Mouse (Mus musculus) c-Kit-negative CD71-positive TER-119-positive erythroid progenitor cells, embryonic 14.5 days (primary cell): ENCODE measurements around the gene Iqce.

ENCODE experiments used
- DNase-seq: peaks from one replicate; pipeline ENCODE4 v3.0.0-alpha.2; 2013; ENCODE audit warnings: low read depth, low spot score

The Iqce gene

GRCm38 (mm10) chr5:140639871-140640270 is 62.3 kb downstream of the Iqce start:
- no peak for DNase-seq

- no peak for DNase-seq
Measured at GRCm38 (mm10) chr5:140639312-140639711, 62.9 kb downstream of the Iqce start.

- DNase-seq, result no peak
Measured at GRCm38 (mm10) chr5:140638484-140638883, 63.7 kb downstream of the Iqce start.

- no peak for DNase-seq
Measured at GRCm38 (mm10) chr5:140637989-140638388, 64.2 kb downstream of the Iqce start.

DNA sequence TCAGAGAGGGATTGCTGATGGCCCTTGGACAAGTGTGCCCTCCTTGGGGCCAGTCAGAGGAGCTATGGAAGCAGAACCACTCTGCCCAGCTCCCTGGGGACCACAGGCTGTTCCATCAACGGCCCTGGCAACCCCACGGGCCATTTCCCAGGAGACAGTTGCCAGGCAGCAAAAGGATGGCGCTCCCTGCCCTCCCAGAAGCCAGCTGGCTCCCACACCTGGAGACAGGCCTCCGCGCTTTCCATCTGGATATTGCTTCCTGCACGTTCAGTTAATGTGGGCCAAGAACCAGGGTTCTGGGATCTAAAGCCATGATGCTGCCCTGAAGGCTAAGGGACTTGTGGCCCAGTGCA is 65.1 kb downstream of the Iqce start:
- no peak for DNase-seq

DNA sequence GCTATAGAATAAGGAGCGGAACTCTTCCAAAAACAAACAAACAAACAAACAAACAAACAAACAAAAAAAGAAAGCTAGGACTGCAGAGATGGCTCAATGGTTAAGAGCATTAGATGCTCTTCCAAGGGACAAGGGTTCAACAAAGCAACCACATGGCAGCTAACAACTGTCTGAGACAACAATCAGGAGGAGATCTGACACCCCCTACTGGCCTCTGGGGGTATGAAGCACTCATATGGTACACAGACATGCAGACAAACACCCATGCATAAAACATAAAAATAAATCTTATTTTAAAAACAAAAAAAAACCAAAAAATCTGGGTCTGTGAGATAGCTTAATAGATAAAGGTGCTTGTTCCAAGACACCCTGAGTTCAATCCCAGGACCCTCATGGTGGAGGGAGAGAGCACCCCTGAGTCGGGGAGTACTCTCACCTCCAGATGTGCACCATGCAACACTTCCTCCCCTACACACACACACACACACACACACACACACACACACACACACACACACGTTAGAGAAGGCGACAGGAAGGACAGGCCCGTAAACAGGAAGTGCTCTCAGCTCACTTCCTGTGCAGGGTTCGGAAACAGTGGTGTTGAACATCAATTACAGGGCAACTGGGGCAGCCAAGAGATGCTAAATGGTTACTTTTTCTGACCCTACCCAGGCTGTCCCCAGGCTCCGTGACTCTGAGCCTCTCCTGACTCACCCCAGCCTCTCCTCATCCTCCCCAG is 65.7 kb downstream of the Iqce start:
- no peak for DNase-seq

DNA sequence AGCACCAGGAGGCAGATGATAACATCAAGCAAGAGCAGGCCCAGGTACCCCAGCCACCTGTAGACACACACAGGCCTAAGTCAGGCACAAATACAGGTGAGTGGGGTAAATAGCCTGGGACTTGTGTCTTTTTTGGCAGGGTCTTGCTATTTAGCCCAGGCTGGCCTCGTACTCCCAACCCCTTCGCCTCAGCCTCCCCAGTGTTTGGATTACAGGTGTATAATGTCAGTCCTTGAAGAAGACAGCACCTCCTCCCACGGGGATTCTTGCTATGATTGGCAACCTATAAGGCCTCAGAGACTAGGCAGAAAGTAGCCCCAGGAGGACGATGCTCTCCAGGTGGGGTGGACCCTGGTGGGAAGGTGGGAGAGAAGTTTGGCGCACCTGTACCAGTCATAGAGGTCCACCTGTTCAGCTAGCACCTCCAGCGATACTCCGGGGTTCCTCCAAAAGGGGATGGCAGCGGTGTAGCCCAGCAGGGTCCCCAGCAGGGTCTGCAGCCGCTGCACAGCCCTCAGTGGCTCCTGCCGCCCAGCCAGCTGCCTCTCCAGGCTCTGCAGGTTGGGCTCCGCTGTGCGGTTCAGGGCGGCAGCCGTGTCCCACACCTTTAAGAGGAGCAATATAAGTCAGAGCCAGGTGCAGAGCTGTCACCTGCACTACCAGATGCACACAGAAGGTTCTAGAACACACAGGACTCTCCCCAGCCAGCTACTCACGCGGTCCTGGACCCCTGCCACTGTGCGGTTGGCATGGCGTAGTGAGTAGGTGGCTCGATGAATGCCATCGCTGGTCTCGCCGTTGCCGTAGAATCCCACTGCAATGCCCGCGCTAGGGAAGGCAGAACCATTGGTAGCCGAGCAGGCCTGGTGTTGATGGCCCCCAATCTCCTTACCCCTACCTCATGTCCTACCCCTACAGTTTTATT is 67.1 kb downstream of the Iqce start:
- no peak for DNase-seq

GRCm38 (mm10) chr5:140633432-140633831 is 68.7 kb downstream of the Iqce start:
- no peak for DNase-seq

DNA sequence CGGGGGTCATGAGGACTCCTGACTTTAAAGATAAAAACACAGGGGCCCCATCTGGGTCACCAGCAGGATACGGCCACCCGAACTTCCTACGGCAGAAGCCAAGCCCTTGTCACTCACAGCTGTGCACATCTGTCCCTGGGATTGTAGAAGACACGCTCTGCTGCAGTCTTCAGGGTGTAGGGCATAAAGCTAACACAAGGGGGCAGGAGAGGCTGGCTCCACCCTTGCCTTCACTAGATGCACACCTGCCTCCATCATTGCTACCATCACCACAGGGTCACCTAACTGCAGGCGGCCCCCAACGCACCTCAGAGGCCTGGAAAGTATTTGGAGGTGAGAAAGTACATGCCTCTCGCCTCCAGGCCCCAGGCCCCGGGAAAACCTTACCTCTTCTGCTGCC is 73.2 kb downstream of the Iqce start:
- DNase-seq, result no peak

GRCm38 (mm10) chr5:140627580-140627979 is 74.6 kb downstream of the Iqce start:
- DNase-seq, result no peak

GRCm38 (mm10) chr5:140624961-140625360 is 77.2 kb downstream of the Iqce start:
- DNase-seq, result no peak

DNA sequence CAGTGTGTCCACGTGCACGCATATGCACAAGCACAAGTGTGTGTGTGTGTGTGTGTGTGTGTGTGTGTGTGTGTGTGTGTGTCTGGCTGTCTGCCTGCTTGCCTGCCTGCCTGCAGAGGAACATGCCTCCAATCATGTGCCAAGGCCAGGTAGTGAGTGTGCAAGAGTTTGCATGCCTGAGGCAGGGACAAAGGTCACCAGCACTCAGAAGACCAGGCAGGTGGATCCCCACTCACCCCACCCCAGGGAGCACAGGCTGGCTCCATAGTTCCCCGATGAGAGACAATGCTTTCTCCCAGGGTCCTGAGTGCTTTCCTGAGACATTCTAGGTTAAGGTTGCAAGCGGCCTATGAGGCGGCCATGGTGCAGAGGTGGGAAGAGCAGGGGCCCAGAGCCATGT is 77.9 kb downstream of the Iqce start:
- DNase-seq, result no peak

GRCm38 (mm10) chr5:140623791-140624190 is 78.4 kb downstream of the Iqce start:
- DNase-seq, result no peak

DNA sequence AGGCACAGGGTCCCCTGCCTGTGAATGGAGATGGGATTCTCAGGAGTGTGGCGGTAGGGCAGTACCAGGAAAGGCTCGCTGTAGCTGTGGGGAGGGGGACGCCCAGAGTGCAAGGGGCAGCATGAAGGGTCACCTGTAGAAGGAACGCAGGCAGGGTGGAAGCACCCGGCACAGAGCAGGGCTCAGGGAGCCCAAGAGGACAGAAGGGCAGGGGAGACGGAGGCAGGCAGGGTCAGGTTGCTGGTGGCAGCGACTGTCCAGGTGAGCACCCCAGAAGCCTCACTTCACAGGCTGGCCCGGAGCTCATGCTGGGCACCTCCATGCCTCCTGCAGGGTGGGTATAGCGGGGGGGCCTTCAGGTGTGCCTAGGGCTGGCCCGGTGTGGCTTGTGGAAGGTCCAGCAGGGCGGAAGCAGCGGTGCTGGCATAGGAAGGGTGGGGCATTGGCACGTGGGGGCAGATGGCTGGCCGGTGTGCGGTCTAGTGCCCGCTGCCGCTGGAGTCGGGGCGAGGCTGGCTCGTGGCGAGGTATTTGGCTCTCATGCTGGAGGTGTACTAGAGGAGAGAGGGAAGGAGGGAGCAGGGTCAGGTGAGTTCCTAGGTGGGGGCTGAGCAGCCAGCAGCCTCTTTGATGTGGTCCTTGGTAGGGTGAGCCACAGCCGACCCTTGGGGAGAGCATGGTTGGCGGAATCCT is 79.1 kb downstream of the Iqce start:
- DNase-seq, result no peak

- DNase-seq, result no peak
Measured at GRCm38 (mm10) chr5:140621517-140621916, 80.7 kb downstream of the Iqce start.

GRCm38 (mm10) chr5:140621092-140621491 is 81.1 kb downstream of the Iqce start:
- no peak for DNase-seq

DNA sequence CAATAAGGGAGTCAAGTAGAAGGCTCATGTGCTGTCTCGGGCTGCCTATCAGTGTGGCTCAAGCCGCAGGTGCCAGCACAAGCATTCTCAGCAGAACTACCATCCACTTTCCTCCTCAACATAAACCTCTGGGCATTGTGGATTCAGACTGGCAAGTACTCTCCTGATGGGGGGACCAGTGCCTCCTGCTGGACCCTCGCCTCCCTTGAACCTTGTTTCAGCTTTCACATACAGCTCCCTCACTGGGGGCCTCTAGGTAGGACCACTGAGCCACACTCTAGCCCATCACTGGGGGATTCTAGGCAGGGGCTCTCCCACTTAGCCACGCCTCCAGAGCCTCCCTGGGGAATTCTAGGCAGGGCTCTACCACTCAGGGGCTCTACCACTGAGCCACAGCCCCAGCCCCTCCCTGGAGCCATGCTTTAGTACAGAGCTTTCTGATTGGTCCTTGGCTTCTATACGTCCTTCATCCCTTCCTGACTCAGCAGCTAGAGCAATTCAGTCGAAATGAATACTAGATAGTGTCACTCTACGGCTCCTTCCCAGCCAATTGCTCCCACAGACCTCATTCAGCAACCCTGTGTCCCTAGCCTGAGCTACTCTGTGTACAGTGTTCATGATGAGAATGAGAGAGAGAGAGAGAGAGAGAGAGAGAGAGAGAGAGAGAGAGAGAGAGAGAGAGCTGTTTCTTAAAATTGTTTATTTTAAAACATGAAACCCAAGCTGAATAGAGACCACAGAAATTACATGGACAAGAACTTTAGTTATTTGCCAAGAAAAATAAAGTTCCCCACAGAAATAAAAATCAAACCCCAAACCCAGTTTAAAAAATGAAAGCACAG is 82.1 kb downstream of the Iqce start:
- DNase-seq, result no peak

DNA sequence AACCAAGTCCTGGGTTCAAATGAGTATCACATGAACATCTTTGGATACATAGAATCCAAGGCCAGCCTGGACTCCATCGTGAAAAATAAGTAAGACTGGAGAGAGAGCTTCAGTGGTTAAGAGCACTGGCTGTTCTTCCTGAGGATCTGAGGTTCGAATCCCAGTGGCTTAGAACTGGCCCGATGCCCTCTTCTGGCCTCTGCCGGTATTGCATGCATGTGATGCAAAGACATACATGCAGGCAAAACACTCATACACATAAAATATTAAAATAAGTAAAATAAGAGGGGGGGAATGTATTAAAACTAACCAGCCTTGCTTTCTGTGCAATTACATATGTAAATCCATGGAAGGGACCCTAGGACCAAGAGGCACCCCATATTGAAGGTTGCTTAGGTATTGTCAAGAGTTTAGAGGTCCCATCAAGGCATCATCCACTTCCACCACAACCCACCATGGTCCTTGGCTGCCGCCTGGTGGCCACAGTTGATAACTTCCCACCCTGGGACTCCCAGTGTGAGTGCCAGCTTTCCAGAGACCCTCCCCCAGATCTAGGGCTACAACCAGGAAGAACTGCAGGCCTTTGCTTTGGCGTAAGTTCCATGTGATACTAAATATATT is 82.9 kb downstream of the Iqce start:
- peak; percentile 69 for DNase-seq

DNA sequence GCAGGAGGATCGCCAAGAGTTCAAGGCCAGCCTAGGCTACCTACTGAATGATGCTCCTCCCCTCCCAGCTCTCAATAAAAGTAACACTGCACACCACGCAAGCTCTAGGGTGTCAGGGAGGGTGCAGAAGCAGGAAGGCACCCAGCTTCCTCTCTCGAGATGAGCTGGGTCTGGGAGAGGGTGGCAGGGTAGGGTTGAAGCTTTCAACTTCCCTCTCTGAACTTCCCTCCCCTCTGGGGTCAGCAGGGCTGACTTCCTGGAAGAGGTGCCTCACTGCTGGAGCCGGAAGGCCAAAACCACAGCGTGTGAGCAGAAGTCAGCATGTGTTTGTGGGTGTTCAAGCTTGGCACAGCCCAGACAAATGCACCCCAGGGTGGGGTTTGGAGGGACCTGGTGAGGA is 84.5 kb downstream of the Iqce start:
- no peak for DNase-seq

DNA sequence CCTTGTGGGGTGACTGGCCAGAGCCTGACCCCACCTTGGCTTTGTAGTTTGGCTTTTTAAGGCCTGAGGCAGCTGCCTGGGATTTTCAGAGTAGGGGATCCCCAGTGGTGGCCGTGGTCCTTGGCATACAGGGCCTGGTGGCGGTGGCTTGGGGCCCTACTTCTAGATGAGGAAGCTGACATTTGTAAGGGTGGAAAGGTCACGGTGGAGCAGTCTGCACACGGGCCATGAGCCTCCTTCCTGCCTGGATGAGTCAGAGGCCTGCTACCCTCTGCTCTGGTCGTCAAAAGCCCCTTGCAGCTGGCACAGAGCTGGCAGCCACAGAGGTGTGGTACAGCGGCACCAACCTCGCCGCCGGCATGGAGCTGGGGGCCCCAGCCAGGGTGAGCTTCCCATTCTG is 85.5 kb downstream of the Iqce start:
- DNase-seq, result no peak

DNA sequence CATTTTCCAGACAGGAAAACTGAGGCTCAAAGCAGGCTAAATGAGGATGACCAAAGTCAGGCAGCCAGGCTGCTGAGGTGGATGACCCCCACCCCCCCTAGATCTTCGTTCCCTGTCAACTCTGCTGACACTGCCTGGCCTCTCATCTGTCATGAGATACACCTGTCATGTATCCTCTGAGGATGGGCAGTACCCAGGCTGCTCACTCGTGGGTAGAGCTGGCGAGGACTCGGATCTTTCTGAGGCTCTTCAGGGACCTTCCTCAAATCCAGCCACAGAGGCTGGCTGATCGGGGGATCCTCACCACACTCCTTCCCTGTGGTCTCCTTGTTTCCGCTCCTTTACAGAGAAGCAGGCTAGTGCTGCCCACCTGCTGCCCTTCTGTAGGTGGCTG is 86.1 kb downstream of the Iqce start:
- no peak for DNase-seq
